Mouse (Mus musculus) embryonic facial prominence, embryonic 15.5 days (tissue): Measurements from ENCODE around the gene Stard10. TPM values are rescaled to one million over a fixed set of nuclear protein-coding genes. Genes with fewer than 3 reads are reported as not detected.

Source experiments
- ATAC-seq: fragments of 200-750 bp; cut with Nextera tagmentation; 2 replicates; pipeline ENCODE4 v1.8.0; 2017; ENCODE audit warnings: low read depth, moderate TSS enrichment; ENCODE audit not compliant: insufficient number of reproducible peaks, low FRiP score, low TSS enrichment
- H3K27ac ChIP-seq: fragments of 300-500 bp; sonication (generic); replicated peaks from 2 replicates; pipeline ENCODE4 v1.5.1; 2015; ENCODE audit warnings: mild to moderate bottlenecking, inconsistent platforms
- H3K27me3 ChIP-seq: fragments of 300-500 bp; sonication (generic); 2 replicates; pipeline ENCODE4 v1.6.1; 2015; ENCODE audit warnings: inconsistent platforms
- H3K36me3 ChIP-seq: fragments of 300-500 bp; sonication (generic); 2 replicates; pipeline ENCODE4 v1.6.1; 2015; ENCODE audit warnings: mild to moderate bottlenecking, inconsistent platforms
- H3K4me1 ChIP-seq: fragments of 300-500 bp; sonication (generic); 2 replicates; pipeline ENCODE4 v1.6.1; 2015; ENCODE audit warnings: inconsistent platforms
- H3K4me2 ChIP-seq: fragments of 300-500 bp; sonication (generic); replicated peaks from 2 replicates; pipeline ENCODE4 v1.6.1; 2015; ENCODE audit warnings: mild to moderate bottlenecking, inconsistent platforms
- H3K4me3 ChIP-seq: fragments of 300-500 bp; sonication (generic); replicated peaks from 2 replicates; pipeline ENCODE4 v1.5.1; 2015; ENCODE audit warnings: mild to moderate bottlenecking, inconsistent platforms
- H3K9ac ChIP-seq: fragments of 300-500 bp; sonication (generic); 2 replicates; pipeline ENCODE4 v1.6.1; 2015; ENCODE audit warnings: inconsistent platforms
- H3K9me3 ChIP-seq: fragments of 300-500 bp; sonication (generic); replicated peaks from 2 replicates; pipeline ENCODE4 v1.6.1; 2016; ENCODE audit warnings: inconsistent platforms
- WGBS: fragments of 180-500 bp; shearing (Covaris S2); methylation state at CpG from one replicate; pipeline ENCODE4 v1.1.7; 2015; 5-methylcytosine and 5-hydroxymethylcytosine counted together
- polyA plus RNA-seq: library from polyadenylated mRNA; unstranded; fragments of >200 nt; fragmentation: Nextera tagmentation; extraction: Ambion mirVana; gene quantifications from 2 replicates; pipeline ENCODE4 v1.2.1, GENCODE M21; 2015

Gene Stard10
- polyA plus RNA-seq, 1 experiment from 2014 or later, result 33.9 TPM

- ATAC-seq, result no peak
- Histone ChIP-seq H3K9me3 (no peaks in the 10 kb centered on the region), H3K36me3 (no peaks in the 10 kb centered on the region), H3K4me1 (no peaks in the 10 kb centered on the region), H3K27ac (no peak overlapping the region), H3K4me2 (no peak overlapping the region), H3K4me3 (no peak overlapping the region), H3K27me3 (no peaks in the 10 kb centered on the region), H3K9ac (no peak overlapping the region)
- 77% methylated on average over 7 of the region's 7 CpGs for WGBS
Observed at GRCm38 (mm10) chr7:101369666-101370065, 52.8 kb downstream of the Stard10 start.

- H3K9me3 ChIP-seq, result no peaks in the 10 kb centered on the region
- WGBS, result 77% methylated on average over 26 of the region's 26 CpGs
- no peaks in the 10 kb centered on the region for H3K27me3 ChIP-seq
- no peak overlapping the region for H3K4me3 ChIP-seq
- H3K4me2 ChIP-seq, result no peak overlapping the region
- H3K9ac ChIP-seq, result no peak overlapping the region
- no peak overlapping the region for H3K27ac ChIP-seq
- no peaks in the 10 kb centered on the region for H3K36me3 ChIP-seq
- peaks cover 17% of the 10 kb centered on the region for H3K4me1 ChIP-seq
- ATAC-seq, result no peak; the same call in 1 of the 2 replicates
Observed at GRCm38 (mm10) chr7:101373082-101373481, 56.2 kb downstream of the Stard10 start.

GRCm38 (mm10) chr7:101374155-101374554 lies 57.3 kb downstream of the Stard10 start:
- no peak overlapping the region for H3K4me2 ChIP-seq
- H3K4me3 ChIP-seq, result no peak overlapping the region
- ATAC-seq, result no peak
- no peaks in the 10 kb centered on the region for H3K9me3 ChIP-seq
- no peak overlapping the region for H3K9ac ChIP-seq
- no peaks in the 10 kb centered on the region for H3K27me3 ChIP-seq
- peaks cover 27% of the 10 kb centered on the region for H3K4me1 ChIP-seq
- no peak overlapping the region for H3K27ac ChIP-seq
- no peaks in the 10 kb centered on the region for H3K36me3 ChIP-seq

GRCm38 (mm10) chr7:101376701-101377340 lies 59.9 kb downstream of the Stard10 start:
- WGBS, result 56% methylated on average over 10 of the region's 10 CpGs

GRCm38 (mm10) chr7:101377741-101378262 lies 60.9 kb downstream of the Stard10 start:
- no peaks in the 10 kb centered on the region for H3K9me3 ChIP-seq
- H3K27me3 ChIP-seq, result no peaks in the 10 kb centered on the region
- H3K4me3 ChIP-seq, result peak overlapping the region; percentile 30
- ATAC-seq, result peak; percentile 48
- no peaks in the 10 kb centered on the region for H3K36me3 ChIP-seq
- H3K4me1 ChIP-seq, result peaks cover 34% of the 10 kb centered on the region
- 0 out of 2 replicates have a peak overlapping the region, but pooled peaks have one; percentile 22 for H3K9ac ChIP-seq
- H3K4me2 ChIP-seq, result peak overlapping the region; percentile 47
- WGBS, result 28% methylated on average over 7 of the region's 7 CpGs
- H3K27ac ChIP-seq, result peak overlapping the region; percentile 76

More at GRCm38 (mm10) chr7:101376701-101377340, 59.9 kb downstream of the Stard10 start:
- no peaks in the 10 kb centered on the region for H3K27me3 ChIP-seq
- ATAC-seq, result 0 out of 2 replicates have a peak, but pooled peaks have one; percentile 36
- peak overlapping the region; percentile 76 for H3K27ac ChIP-seq
- no peaks in the 10 kb centered on the region for H3K36me3 ChIP-seq
- no peak overlapping the region for H3K4me3 ChIP-seq
- H3K9me3 ChIP-seq, result no peaks in the 10 kb centered on the region
- H3K4me1 ChIP-seq, result peaks cover 34% of the 10 kb centered on the region
- no peak overlapping the region; the same call in 1 of the 2 replicates for H3K9ac ChIP-seq
- no peak overlapping the region for H3K4me2 ChIP-seq

- Histone ChIP-seq H3K4me2 (peak overlapping the region; percentile 47), H3K4me3 (peak overlapping the region; percentile 30), H3K9ac (0 out of 2 replicates have a peak overlapping the region, but pooled peaks have one; percentile 22), H3K9me3 (no peaks in the 10 kb centered on the region), H3K4me1 (peaks cover 34% of the 10 kb centered on the region), H3K36me3 (no peaks in the 10 kb centered on the region), H3K27me3 (no peaks in the 10 kb centered on the region), H3K27ac (peak overlapping the region; percentile 76)
- 37% methylated on average over 3 of the region's 3 CpGs for WGBS
- ATAC-seq, result no peak
Observed at GRCm38 (mm10) chr7:101378285-101378684, 61.4 kb downstream of the Stard10 start.

- 49% methylated on average over 5 of the region's 5 CpGs for WGBS
- H3K9me3 ChIP-seq, result no peaks in the 10 kb centered on the region
- H3K9ac ChIP-seq, result 0 out of 2 replicates have a peak overlapping the region, but pooled peaks have one; percentile 22
- no peaks in the 10 kb centered on the region for H3K36me3 ChIP-seq
- peak overlapping the region; percentile 76; the same call in 1 of the 2 replicates for H3K27ac ChIP-seq
- peak overlapping the region; percentile 30; the same call in 1 of the 2 replicates for H3K4me3 ChIP-seq
- H3K27me3 ChIP-seq, result no peaks in the 10 kb centered on the region
- ATAC-seq, result no peak
- peaks cover 34% of the 10 kb centered on the region for H3K4me1 ChIP-seq
- peak overlapping the region; percentile 47 for H3K4me2 ChIP-seq
Observed at GRCm38 (mm10) chr7:101378796-101379465, 62.0 kb downstream of the Stard10 start.

GRCm38 (mm10) chr7:101379732-101380131 lies 62.8 kb downstream of the Stard10 start:
- H3K4me1 ChIP-seq, result peaks cover 39% of the 10 kb centered on the region
- H3K9me3 ChIP-seq, result no peaks in the 10 kb centered on the region
- H3K36me3 ChIP-seq, result no peaks in the 10 kb centered on the region
- no peaks in the 10 kb centered on the region for H3K27me3 ChIP-seq
- H3K9ac ChIP-seq, result no peak overlapping the region
- no peak for ATAC-seq
- peak overlapping the region; percentile 47; the same call in 1 of the 2 replicates for H3K4me2 ChIP-seq
- no peak overlapping the region for H3K4me3 ChIP-seq
- WGBS, result 62% methylated on average over 2 of the region's 2 CpGs
- H3K27ac ChIP-seq, result no peak overlapping the region

GRCm38 (mm10) chr7:101381512-101381911 lies 64.6 kb downstream of the Stard10 start:
- Histone ChIP-seq H3K36me3 (no peaks in the 10 kb centered on the region), H3K9me3 (no peaks in the 10 kb centered on the region), H3K4me3 (no peak overlapping the region), H3K27me3 (no peaks in the 10 kb centered on the region), H3K4me2 (no peak overlapping the region), H3K9ac (no peak overlapping the region), H3K27ac (no peak overlapping the region), H3K4me1 (peaks cover 54% of the 10 kb centered on the region)
- WGBS, result 74% methylated on average over 6 of the region's 6 CpGs
- no peak for ATAC-seq

GRCm38 (mm10) chr7:101382378-101382777 lies 65.5 kb downstream of the Stard10 start:
- ATAC-seq, result no peak
- WGBS, result 55% methylated on average over 8 of the region's 8 CpGs

GRCm38 (mm10) chr7:101383756-101384155 lies 66.9 kb downstream of the Stard10 start:
- Histone ChIP-seq H3K4me1 (peaks cover 32% of the 10 kb centered on the region), H3K27me3 (no peaks in the 10 kb centered on the region), H3K27ac (no peak overlapping the region), H3K36me3 (0 out of 2 replicates have a peak, but pooled peaks cover 4% of the 10 kb centered on the region), H3K4me2 (no peak overlapping the region), H3K9me3 (no peaks in the 10 kb centered on the region), H3K4me3 (no peak overlapping the region), H3K9ac (no peak overlapping the region)
- WGBS, result 83% methylated on average over 3 of the region's 3 CpGs
- no peak for ATAC-seq

More at GRCm38 (mm10) chr7:101382378-101382777, 65.5 kb downstream of the Stard10 start:
- H3K9me3 ChIP-seq, result no peaks in the 10 kb centered on the region
- H3K9ac ChIP-seq, result no peak overlapping the region
- H3K4me3 ChIP-seq, result no peak overlapping the region
- 0 out of 2 replicates have a peak, but pooled peaks cover 2% of the 10 kb centered on the region for H3K36me3 ChIP-seq
- no peak overlapping the region for H3K27ac ChIP-seq
- H3K4me2 ChIP-seq, result no peak overlapping the region
- H3K27me3 ChIP-seq, result no peaks in the 10 kb centered on the region
- H3K4me1 ChIP-seq, result peaks cover 45% of the 10 kb centered on the region
